In the genomic region with DNA sequence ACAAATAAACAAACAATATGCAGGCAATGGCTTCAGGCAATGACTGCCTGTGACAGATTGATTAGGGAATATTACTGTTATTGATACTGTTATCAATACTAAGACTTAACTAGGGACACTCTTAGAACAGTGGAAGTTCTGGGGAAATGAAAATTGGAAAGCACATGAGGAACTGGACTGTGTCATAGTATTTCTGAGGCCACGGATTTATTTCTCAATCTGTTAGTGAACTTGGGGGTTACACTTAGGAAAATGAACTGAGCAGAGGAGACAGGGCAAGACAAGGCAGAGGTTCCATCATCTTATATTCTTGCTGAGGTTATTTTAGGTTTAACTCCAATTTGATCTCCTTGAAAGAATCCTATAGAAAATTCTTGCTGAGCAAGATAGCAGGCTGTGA, we compare ENCODE assay signal across 27 mouse cellular contexts. TPM values are rescaled to one million over a fixed set of nuclear protein-coding genes. Genes with fewer than 3 reads are reported as not detected.
DNase-seq lines count a peak whose midpoint lies in the region; ATAC-seq and TF ChIP-seq lines count a peak whose summit lies in the region.
"Had no signal": no experiment of that assay in that cellular context is flagged by ENCODE, and none has a peak within 500 bp of the region (broad histone marks: within the 10 kb centered on the region; RNA-seq: fewer than 3 reads in every experiment).

No protein-coding gene starts in this region.

- no peak overlapping the region for H3K4me3 ChIP-seq in spleen, adult 2 months (ENCODE audit: extremely low read depth, insufficient read depth, insufficient read length)
- H3K4me3 ChIP-seq in bone marrow macrophage, adult 2 months (ENCODE audit: insufficient read depth, low read length), result no peak overlapping the region
- no peak overlapping the region for H3K4me3 ChIP-seq in forebrain, embryonic 15.5 days
- H3K4me3 ChIP-seq: embryonic facial prominence, embryonic 10.5 days; embryonic facial prominence, embryonic 12.5 days; forebrain, embryonic 13.5 days had no signal

- H3K27me3 ChIP-seq in spleen, adult 2 months (ENCODE audit: control insufficient read depth, insufficient read depth, low read length), result no peaks in the 10 kb centered on the region
- H3K27me3 ChIP-seq in forebrain, embryonic 15.5 days, result no peaks in the 10 kb centered on the region
- H3K27me3 ChIP-seq: embryonic facial prominence, embryonic 12.5 days; forebrain, embryonic 13.5 days had no signal

- H3K4me1 ChIP-seq in spleen, adult 2 months (ENCODE audit: control insufficient read depth, insufficient read depth, insufficient read length), result peaks cover 10% of the 10 kb centered on the region
- peaks cover 35% of the 10 kb centered on the region for H3K4me1 ChIP-seq in bone marrow macrophage, adult 2 months (ENCODE audit: control insufficient read depth, insufficient read depth, low read length)
- H3K4me1 ChIP-seq in forebrain, embryonic 15.5 days, result no peaks in the 10 kb centered on the region
- H3K4me1 ChIP-seq: embryonic facial prominence, embryonic 10.5 days; embryonic facial prominence, embryonic 12.5 days; forebrain, embryonic 13.5 days had no signal

- DNase-seq in spleen, adult 2 months (ENCODE audit: low read depth in 1 of 2, low spot score in 2 of 2), result no peak
- no peak for DNase-seq in spleen, adult 18-20 months
- no peak for DNase-seq in gastrocnemius, postnatal 25 days
- no peak for DNase-seq in lung, postnatal 14 days
- DNase-seq: adrenal gland, adult 8-10 months; adrenal gland, postnatal 14 days; adrenal gland, postnatal 36 days; cerebellum, adult 11 months; cerebellum, adult 18-20 months; cerebellum, adult 8-10 months; cerebellum, adult 9-11 months; cerebellum, postnatal 14 days; cerebellum, postnatal 36 days had no signal

- H3K4me2 ChIP-seq in forebrain, embryonic 15.5 days (replicated peaks), result no peak overlapping the region
- H3K4me2 ChIP-seq: embryonic facial prominence, embryonic 12.5 days; forebrain, embryonic 13.5 days had no signal

- no peak overlapping the region for H3K9ac ChIP-seq in forebrain, embryonic 15.5 days (replicated peaks)
- H3K9ac ChIP-seq: embryonic facial prominence, embryonic 12.5 days; forebrain, embryonic 13.5 days had no signal

- no peak for TF ChIP-seq CTCF in spleen, adult 2 months (IDR thresholded peaks at IDR 0.05; ENCODE audit: extremely low read depth, insufficient read depth, insufficient read length, insufficient replicate concordance)
- no peak for TF ChIP-seq CTCF in bone marrow macrophage, adult 2 months (IDR thresholded peaks at IDR 0.05; ENCODE audit: low read depth, low read length)

- peak; percentile 61 for ATAC-seq in granulocyte monocyte progenitor cell, adult 5-6 weeks (replicated peaks; ENCODE audit: poor library complexity, severe bottlenecking)
- peak; percentile 50; the same call in 1 of the 2 replicates for ATAC-seq in megakaryocyte progenitor cell, adult 5-6 weeks (replicated peaks; ENCODE audit: poor library complexity)
- no peak for ATAC-seq in forebrain, embryonic 15.5 days (replicated peaks)
- ATAC-seq: activated CD4-positive, CD25-positive, alpha-beta regulatory T cell, adult 4 months; forebrain, embryonic 13.5 days; forebrain, embryonic 16.5 days; Patski had no signal

- no peaks in the 10 kb centered on the region for H3K9me3 ChIP-seq in forebrain, embryonic 15.5 days
- H3K9me3 ChIP-seq: embryonic facial prominence, embryonic 10.5 days; embryonic facial prominence, embryonic 12.5 days; forebrain, embryonic 13.5 days had no signal

- no peak for TF ChIP-seq POLR2A in spleen, adult 2 months (IDR thresholded peaks at IDR 0.05; ENCODE audit: low read depth, low read length)
- no peak for TF ChIP-seq POLR2A in bone marrow macrophage, adult 2 months (IDR thresholded peaks at IDR 0.05; ENCODE audit: borderline replicate concordance, low read depth, low read length)

- H3K36me3 ChIP-seq in spleen, adult 2 months (ENCODE audit: control insufficient read depth, insufficient read depth, low read length), result no peaks in the 10 kb centered on the region
- no peaks in the 10 kb centered on the region for H3K36me3 ChIP-seq in forebrain, embryonic 15.5 days
- H3K36me3 ChIP-seq: embryonic facial prominence, embryonic 10.5 days; embryonic facial prominence, embryonic 12.5 days; G1E had no signal

- 59% methylated on average over 1 of the region's 1 CpGs for WGBS in spleen, adult 2 months
- WGBS in forebrain, embryonic 15.5 days, result 91% methylated on average over 1 of the region's 1 CpGs

- peak overlapping the region; percentile 68; the same call in 1 of the 2 replicates for H3K27ac ChIP-seq in spleen, adult 2 months (ENCODE audit: insufficient read depth, low read length)
- H3K27ac ChIP-seq in bone marrow macrophage, adult 2 months (ENCODE audit: insufficient read depth, low read depth, low read length), result peak overlapping the region; percentile 22; the same call in 1 of the 2 replicates
- no peak overlapping the region for H3K27ac ChIP-seq in forebrain, embryonic 15.5 days (replicated peaks)
- H3K27ac ChIP-seq: embryonic facial prominence, embryonic 10.5 days; embryonic facial prominence, embryonic 12.5 days; forebrain, embryonic 13.5 days had no signal

RNA-seq across cellular contexts. Expression of gene Fam111a, which starts 5.6 kb away (rescaled TPM):
- polyA plus RNA-seq in spleen, adult 2 months (2012; rRNA removed), result 4.9 and 6.4 TPM in 2 replicates
- 101 and 108 TPM in 2 replicates for polyA plus RNA-seq in bone marrow macrophage, adult 2 months (2012; ENCODE audit: insufficient read depth, insufficient read length, missing spikeins)
- total RNA-seq in granulocyte monocyte progenitor cell, adult 5-6 weeks (2014; fragmentation: Nextera tagmentation), result 156 and 158 TPM in 2 replicates
- 230 and 279 TPM in 2 replicates for total RNA-seq in granulocyte monocyte progenitor cell, adult 5-6 weeks (2017)
- total RNA-seq in megakaryocyte progenitor cell, adult 5-6 weeks (2015), result 193 and 210 TPM in 2 replicates
- total RNA-seq in megakaryocyte progenitor cell, adult 5-6 weeks (2017), result 232 and 248 TPM in 2 replicates
- 1 to 10 TPM; 2.5 to 3.9 TPM for total RNA-seq in gastrocnemius, postnatal 25 days (2021)
- 8.9 and 9.4 TPM in 2 replicates for polyA plus RNA-seq in forebrain, embryonic 15.5 days (2015; fragmentation: Nextera tagmentation; extraction: Ambion mirVana)

RNA-seq across cellular contexts. Expression of gene Dtx4, which starts 38.7 kb away (rescaled TPM):
- 4.3 TPM in 2 replicates for polyA plus RNA-seq in spleen, adult 2 months (2012; rRNA removed)
- 18.5 and 19.3 TPM in 2 replicates for polyA plus RNA-seq in bone marrow macrophage, adult 2 months (2012; ENCODE audit: insufficient read depth, insufficient read length, missing spikeins)
- total RNA-seq in granulocyte monocyte progenitor cell, adult 5-6 weeks (2014; fragmentation: Nextera tagmentation), result 48.3 and 48.4 TPM in 2 replicates
- total RNA-seq in granulocyte monocyte progenitor cell, adult 5-6 weeks (2017), result 38.7 and 47.3 TPM in 2 replicates
- total RNA-seq in megakaryocyte progenitor cell, adult 5-6 weeks (2015), result 41.4 and 46.5 TPM in 2 replicates
- total RNA-seq in megakaryocyte progenitor cell, adult 5-6 weeks (2017), result 38.9 and 39.0 TPM in 2 replicates
- 1 to 10 TPM; 6.2 to 6.7 TPM for total RNA-seq in gastrocnemius, postnatal 25 days (2021)
- polyA plus RNA-seq in forebrain, embryonic 15.5 days (2015; fragmentation: Nextera tagmentation; extraction: Ambion mirVana), result 16.8 and 19.3 TPM in 2 replicates
- polyA plus RNA-seq: G1E had no signal

RNA-seq across cellular contexts. Expression of gene Gm4952, which starts 59.8 kb away (rescaled TPM):
- not detected in 2 replicates for polyA plus RNA-seq in spleen, adult 2 months (2012; rRNA removed)
- not detected in 2 replicates for polyA plus RNA-seq in bone marrow macrophage, adult 2 months (2012; ENCODE audit: insufficient read depth, insufficient read length, missing spikeins)
- total RNA-seq in granulocyte monocyte progenitor cell, adult 5-6 weeks (2014; fragmentation: Nextera tagmentation), result not detected in 2 replicates
- total RNA-seq in granulocyte monocyte progenitor cell, adult 5-6 weeks (2017), result not detected in 2 replicates
- total RNA-seq in megakaryocyte progenitor cell, adult 5-6 weeks (2015), result not detected in 2 replicates
- not detected in 2 replicates for total RNA-seq in megakaryocyte progenitor cell, adult 5-6 weeks (2017)
- not detected for total RNA-seq in gastrocnemius, postnatal 25 days (2021)
- polyA plus RNA-seq in forebrain, embryonic 15.5 days (2015; fragmentation: Nextera tagmentation; extraction: Ambion mirVana), result 0.08 TPM in 1 of 2 replicates, not detected in the other
- total RNA-seq: adrenal gland, adult 18-20 months had no signal
- polyA plus RNA-seq: activated CD4-positive, CD25-positive, alpha-beta regulatory T cell, adult 4 months; C2C12; embryonic facial prominence, embryonic 10.5 days; forebrain, embryonic 11.5 days; forebrain, embryonic 13.5 days; forebrain, embryonic 16.5 days; G1E had no signal

Comparison
In these comparisons a context has a peak if more than half of its experiments do, and no peak if none do; other contexts are left out.
1. RNA of gene Fam111a, which starts 5.6 kb away (total RNA-seq): 193 to 248 TPM in megakaryocyte progenitor cell, adult 5-6 weeks and 156 to 279 TPM in granulocyte monocyte progenitor cell, adult 5-6 weeks; 2.5 to 3.9 TPM in gastrocnemius, postnatal 25 days; every median in the first group is over 10 times any median in the second.
2. RNA of gene Dtx4, which starts 38.7 kb away (total RNA-seq): 38.7 to 48.4 TPM in granulocyte monocyte progenitor cell, adult 5-6 weeks and 38.9 to 46.5 TPM in megakaryocyte progenitor cell, adult 5-6 weeks; 6.2 to 6.7 TPM in gastrocnemius, postnatal 25 days; every median in the first group is over 4 times any median in the second.